Mouse (Mus musculus): ENCODE data around the gene Tmem186.

DNA sequence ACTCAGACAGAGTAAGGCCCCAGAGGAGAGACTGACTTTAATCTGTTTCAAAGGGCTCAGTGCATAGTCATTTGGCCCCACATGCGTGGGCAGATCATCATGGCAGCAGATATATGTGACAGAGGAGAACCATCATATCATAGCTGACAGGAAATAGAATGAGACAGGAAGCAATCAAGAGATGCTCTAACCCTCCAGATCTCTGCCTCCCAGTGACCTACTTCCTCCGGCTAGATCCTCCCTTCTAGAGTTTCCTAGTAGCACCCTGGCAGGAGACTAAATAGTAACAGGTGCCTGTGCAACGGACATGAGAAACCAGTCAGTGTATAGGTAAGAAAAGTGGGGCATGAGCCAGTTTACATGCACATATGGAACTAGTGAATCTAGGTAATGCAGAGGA, 27.1 kb downstream of the Tmem186 start:
- TF ChIP-seq CTCF (IDR thresholded peaks at IDR 0.05; ENCODE audit: low read depth, low read length) (no peak), POLR2A (IDR thresholded peaks at IDR 0.05; ENCODE audit: insufficient read depth, low read length) (no peak)

All from ES-Bruce4 (cell line).